Mouse (Mus musculus): ENCODE data around the gene Arhgdia. TPM values are rescaled to one million over a fixed set of nuclear protein-coding genes. Genes with fewer than 3 reads are reported as not detected.

Arhgdia gene
- polyA plus RNA-seq, 1 experiment from 2014 or later = 548 TPM

DNA sequence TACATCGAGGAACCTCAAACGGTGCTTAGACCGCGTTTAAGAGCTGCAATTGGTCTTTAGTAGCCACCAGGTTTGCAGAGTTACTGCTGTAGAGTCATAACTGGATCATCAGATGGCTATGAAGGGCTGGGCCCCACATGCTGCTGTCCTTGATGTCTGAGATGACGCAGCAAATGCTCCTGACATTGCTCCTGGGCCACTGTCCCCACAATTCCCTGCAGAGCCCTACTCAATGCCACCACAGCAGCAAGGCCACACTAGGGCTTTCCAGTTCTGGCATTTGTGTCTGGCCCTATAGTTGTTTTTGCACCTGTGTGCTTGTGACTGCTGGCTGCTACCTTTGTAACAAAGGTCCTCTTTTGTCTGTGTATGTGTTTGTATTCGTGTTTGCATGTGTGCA lies 41.4 kb upstream of the Arhgdia start:
- ATAC-seq (ENCODE audit: low FRiP score) = no peak
- no peak overlapping the region for H3K27ac ChIP-seq

DNA sequence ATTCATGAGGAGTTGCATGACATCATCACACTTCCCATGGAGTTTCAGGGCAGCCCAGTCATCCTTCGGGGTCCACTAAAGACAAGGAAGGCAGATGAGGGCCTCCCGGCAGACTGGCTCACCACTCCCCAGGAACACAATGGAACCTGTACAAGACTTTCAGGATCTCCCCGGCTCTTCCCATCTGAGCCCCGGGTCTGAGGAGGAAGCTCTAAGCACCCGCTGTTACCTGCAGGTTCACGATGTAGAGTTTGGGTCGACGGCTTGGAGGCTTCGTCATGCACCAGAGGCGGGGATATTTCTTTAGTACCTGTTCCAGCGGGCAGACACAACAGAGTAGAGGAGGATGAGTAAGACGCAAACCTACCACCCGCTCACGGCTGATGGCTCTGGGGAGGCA lies 38.8 kb upstream of the Arhgdia start:
- Histone ChIP-seq H3K4me1 (peaks cover 36% of the 10 kb centered on the region), H3K36me3 (peaks cover 54% of the 10 kb centered on the region), H3K4me3 (no peak overlapping the region), H3K9me3 (replicated peaks) (no peaks in the 10 kb centered on the region), H3K27me3 (no peaks in the 10 kb centered on the region), H3K4me2 (replicated peaks) (no peak overlapping the region), H3K9ac (no peak overlapping the region), H3K27ac (no peak overlapping the region)
- ATAC-seq (ENCODE audit: low FRiP score) = no peak
- 94% methylated on average over 14 of the region's 14 CpGs for WGBS

More for the DNA sequence above, 41.4 kb upstream of the Arhgdia start:
- peaks cover 64% of the 10 kb centered on the region for H3K36me3 ChIP-seq
- peaks cover 23% of the 10 kb centered on the region for H3K4me1 ChIP-seq
- H3K4me2 ChIP-seq (replicated peaks) = no peak overlapping the region
- no peak overlapping the region for H3K9ac ChIP-seq
- H3K27me3 ChIP-seq = no peaks in the 10 kb centered on the region
- 95% methylated on average over 6 of the region's 6 CpGs for WGBS
- no peaks in the 10 kb centered on the region for H3K9me3 ChIP-seq (replicated peaks)
- H3K4me3 ChIP-seq = no peak overlapping the region

DNA sequence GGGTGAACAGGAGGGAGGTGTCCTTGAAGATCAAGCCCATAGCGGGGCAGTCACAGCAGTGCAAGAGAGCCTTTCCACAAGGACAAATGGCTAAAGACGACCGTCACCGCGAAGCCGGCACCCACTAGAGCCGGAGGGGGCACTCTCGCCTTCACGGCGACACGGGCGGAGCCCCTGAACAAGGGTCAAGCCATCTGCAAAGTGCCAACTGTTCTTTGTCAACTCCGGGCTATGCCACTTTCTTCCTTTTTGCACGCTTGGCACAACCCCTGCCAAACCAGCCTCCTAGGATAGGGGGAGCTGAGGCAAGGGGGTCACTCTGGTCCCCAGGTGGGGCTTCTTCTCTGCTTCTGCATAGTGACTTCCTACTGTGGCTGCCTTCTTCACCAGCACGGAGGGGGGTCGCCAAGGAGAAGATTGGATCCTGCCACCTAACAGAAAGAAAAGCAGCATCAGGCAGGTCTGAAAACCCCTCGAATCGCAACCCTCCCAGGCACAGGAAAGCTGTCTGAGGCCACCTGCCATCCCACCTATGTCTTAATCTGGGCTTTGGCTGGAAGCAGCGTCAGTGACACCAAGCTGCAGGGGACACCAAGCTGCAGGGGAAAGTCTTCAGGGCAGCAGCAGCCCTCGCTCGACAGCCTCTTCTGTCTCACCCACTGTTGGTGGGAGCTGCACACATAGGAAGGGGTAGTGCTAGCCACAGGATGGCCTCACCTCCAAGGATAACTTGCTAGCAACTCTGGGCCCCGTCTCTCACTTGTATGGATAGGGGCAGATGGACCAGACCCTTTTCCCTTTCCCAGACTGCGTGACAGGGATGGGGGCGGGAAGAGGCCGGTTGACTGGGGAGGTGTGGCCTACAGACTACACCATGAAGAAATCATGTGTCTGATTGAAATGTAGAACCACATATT lies 37.5 kb upstream of the Arhgdia start:
- Histone ChIP-seq H3K27ac (peak overlapping the region; percentile 79), H3K4me3 (peak overlapping the region; percentile 71; the same call in 1 of the 2 replicates), H3K27me3 (no peaks in the 10 kb centered on the region), H3K4me1 (peaks cover 30% of the 10 kb centered on the region), H3K9me3 (replicated peaks) (no peaks in the 10 kb centered on the region), H3K9ac (no peak overlapping the region), H3K4me2 (replicated peaks) (no peak overlapping the region), H3K36me3 (peaks cover 57% of the 10 kb centered on the region)
- ATAC-seq (ENCODE audit: low FRiP score) = no peak
- 94% methylated on average over 25 of the region's 25 CpGs for WGBS

DNA sequence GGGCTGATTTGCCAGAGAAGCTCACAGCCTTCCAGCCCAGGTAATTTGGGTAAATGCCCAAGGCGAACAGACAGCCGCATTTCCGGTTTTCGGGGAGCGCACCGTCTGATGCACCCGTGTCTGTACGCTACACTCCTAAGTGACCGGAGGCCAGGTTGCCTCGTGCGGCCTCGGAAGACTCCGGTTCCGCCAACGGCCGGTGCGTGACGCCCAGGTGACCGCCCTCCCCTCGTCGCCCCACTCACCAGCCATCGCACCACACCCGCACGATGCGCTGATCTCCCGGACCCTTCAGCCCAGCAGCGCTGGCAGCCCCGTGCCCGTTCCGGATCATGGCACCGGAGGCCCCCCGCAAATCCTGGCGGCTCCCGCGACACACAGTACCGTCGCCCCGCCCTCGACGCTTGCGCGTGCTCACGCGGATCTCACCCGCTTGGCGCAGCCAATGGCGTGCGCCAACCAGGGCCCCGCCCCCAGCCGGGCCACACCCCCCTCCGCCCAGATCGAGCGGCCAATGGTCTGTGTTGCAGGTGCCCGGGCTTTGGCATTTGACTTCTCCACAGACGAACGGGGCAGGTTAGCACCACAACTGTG lies 36.2 kb upstream of the Arhgdia start, which contains the start of gene Pcyt2:
Gene Pcyt2 (minus strand): TSS at position 418 of the 594 bp plus-strand sequence.
- H3K9me3 ChIP-seq (replicated peaks) = no peaks in the 10 kb centered on the region
- peaks cover 24% of the 10 kb centered on the region for H3K4me1 ChIP-seq
- no peaks in the 10 kb centered on the region for H3K27me3 ChIP-seq
- peak within 1 kb of the TSS; percentile 56 for H3K4me2 ChIP-seq (replicated peaks)
- peak within 1 kb of the TSS; percentile 80 for H3K9ac ChIP-seq
- peak; percentile 96 for ATAC-seq (ENCODE audit: low FRiP score)
- H3K36me3 ChIP-seq = peaks cover 62% of the 10 kb centered on the region
- H3K27ac ChIP-seq = peak within 1 kb of the TSS; percentile 79
- WGBS = 1% methylated on average over 56 of the region's 56 CpGs
- peak within 1 kb of the TSS; percentile 71 for H3K4me3 ChIP-seq

DNA sequence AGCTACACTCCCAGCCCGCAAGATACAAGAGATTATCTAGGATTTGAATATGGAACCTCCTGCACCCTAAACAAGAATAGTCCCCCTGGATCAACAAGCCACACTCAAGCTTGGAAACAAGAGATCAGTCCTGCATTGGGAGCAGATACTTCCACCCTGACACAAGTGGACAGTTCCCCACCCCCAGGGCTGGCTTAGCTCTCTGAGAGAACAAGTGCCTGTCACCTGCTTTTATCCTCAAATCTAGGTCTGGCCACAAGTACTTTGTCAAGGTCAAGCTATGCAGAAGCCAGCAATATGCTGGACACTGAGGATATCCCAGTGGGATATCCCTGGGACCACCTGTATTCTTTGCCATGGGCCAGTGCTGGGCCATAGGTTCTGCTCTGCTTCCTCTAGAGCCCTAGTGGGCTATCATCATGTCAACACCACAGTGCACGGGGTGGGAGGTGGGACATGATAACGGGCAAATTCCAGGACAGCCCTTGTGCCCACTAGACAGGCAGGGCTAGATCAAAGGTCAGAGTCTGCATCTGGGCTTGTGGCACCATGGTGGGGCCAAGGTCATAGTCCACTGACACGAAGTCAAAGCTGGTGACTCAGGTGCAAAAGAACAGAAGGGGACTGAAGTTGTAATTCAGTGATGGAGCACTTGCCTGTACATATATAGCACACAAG lies 35.3 kb upstream of the Arhgdia start:
- Histone ChIP-seq H3K36me3 (peaks cover 62% of the 10 kb centered on the region), H3K27me3 (no peaks in the 10 kb centered on the region), H3K4me1 (peaks cover 24% of the 10 kb centered on the region), H3K9ac (peak overlapping the region; percentile 80), H3K4me3 (peak overlapping the region; percentile 71), H3K4me2 (replicated peaks) (peak overlapping the region; percentile 56), H3K27ac (peak overlapping the region; percentile 79; the same call in 1 of the 2 replicates), H3K9me3 (replicated peaks) (no peaks in the 10 kb centered on the region)
- no peak for ATAC-seq (ENCODE audit: low FRiP score)
- WGBS = 56% methylated on average over 4 of the region's 4 CpGs

DNA sequence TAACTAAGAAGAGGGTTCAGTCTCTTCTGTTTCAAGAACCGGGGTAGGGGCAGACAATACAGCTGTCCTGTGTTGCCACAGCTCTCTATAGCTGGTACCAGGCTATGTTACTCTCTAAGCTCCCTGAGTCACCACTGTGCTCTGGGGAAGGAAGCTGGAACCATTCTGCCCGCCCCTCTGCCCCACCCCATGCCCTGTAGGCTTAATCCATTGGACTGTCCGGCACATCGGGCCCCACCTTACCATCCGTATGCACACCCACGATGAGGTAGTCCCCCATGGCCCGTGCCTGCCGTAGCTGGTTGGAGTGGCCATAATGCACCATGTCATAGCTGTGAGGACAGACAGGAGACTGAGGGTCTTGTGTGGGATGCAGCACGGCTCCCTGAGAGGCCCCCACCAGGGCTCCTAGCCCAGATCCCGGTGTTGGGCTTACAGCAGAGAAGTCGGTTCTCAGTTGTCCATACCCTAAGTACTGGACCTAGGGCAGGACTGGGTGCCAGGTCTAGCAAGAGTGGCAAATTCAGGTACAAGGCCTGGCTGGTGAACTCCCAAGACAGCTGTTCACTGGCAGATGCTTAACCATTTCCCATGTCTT lies 34.3 kb upstream of the Arhgdia start:
- no peak for ATAC-seq (ENCODE audit: low FRiP score)

DNA sequence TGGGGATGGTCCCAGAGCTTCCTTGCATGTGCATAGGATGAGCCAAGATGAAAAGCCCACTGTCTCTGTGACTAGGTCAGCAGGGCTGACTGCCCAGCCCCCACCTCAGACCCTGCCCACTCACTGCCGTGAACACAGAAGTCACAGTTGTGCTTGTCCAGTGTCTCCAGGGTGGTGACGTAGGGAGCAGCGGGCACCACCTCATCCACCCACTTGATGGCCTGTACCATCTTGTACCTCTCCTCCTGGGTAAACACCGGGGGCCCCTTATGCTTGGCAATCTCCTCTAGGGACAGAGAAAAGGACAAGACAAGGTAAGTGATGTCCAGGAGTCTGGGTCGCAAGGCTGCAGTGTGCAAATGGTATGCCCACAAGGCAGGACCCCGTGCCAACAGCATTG lies 33.7 kb upstream of the Arhgdia start:
- Histone ChIP-seq H3K9me3 (replicated peaks) (no peaks in the 10 kb centered on the region), H3K4me2 (replicated peaks) (no peak overlapping the region), H3K27me3 (no peaks in the 10 kb centered on the region), H3K36me3 (peaks cover 63% of the 10 kb centered on the region), H3K4me1 (peaks cover 24% of the 10 kb centered on the region), H3K9ac (peak overlapping the region; percentile 32; the same call in 1 of the 2 replicates), H3K4me3 (no peak overlapping the region), H3K27ac (no peak overlapping the region)
- WGBS = 96% methylated on average over 6 of the region's 6 CpGs
- no peak for ATAC-seq (ENCODE audit: low FRiP score)

More for the DNA sequence above, 34.3 kb upstream of the Arhgdia start:
- H3K27ac ChIP-seq = no peak overlapping the region
- H3K9me3 ChIP-seq (replicated peaks) = no peaks in the 10 kb centered on the region
- peaks cover 64% of the 10 kb centered on the region for H3K36me3 ChIP-seq
- H3K4me3 ChIP-seq = no peak overlapping the region
- WGBS = 92% methylated on average over 11 of the region's 11 CpGs
- no peaks in the 10 kb centered on the region for H3K27me3 ChIP-seq
- no peak overlapping the region for H3K4me2 ChIP-seq (replicated peaks)
- peak overlapping the region; percentile 32; the same call in 1 of the 2 replicates for H3K9ac ChIP-seq
- peaks cover 24% of the 10 kb centered on the region for H3K4me1 ChIP-seq

DNA sequence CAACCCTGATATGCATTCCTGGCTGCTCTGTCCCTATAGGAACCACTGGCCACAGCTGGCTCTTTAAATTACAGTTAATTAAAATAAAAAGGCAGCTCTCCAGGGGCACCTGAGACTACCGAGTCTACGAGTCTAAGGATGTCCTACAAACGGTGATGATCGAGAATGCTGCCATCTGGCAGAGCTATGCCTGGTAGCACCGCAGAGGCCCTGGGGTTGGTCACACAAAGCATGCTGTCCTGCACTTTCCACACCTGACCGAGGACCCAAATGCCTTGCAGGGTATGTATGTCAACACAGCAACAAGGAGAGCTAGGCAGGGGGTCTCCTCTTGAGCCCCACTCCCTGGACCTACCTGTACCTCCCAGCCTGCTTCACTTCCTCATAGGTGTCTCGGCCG lies 32.6 kb upstream of the Arhgdia start:
- Histone ChIP-seq H3K27ac (no peak overlapping the region), H3K9me3 (replicated peaks) (no peaks in the 10 kb centered on the region), H3K4me2 (replicated peaks) (no peak overlapping the region), H3K4me1 (peaks cover 24% of the 10 kb centered on the region), H3K9ac (no peak overlapping the region; the same call in 1 of the 2 replicates), H3K4me3 (no peak overlapping the region), H3K27me3 (peaks cover 10% of the 10 kb centered on the region), H3K36me3 (peaks cover 62% of the 10 kb centered on the region)
- ATAC-seq (ENCODE audit: low FRiP score) = no peak
- 82% methylated on average over 8 of the region's 8 CpGs for WGBS

DNA sequence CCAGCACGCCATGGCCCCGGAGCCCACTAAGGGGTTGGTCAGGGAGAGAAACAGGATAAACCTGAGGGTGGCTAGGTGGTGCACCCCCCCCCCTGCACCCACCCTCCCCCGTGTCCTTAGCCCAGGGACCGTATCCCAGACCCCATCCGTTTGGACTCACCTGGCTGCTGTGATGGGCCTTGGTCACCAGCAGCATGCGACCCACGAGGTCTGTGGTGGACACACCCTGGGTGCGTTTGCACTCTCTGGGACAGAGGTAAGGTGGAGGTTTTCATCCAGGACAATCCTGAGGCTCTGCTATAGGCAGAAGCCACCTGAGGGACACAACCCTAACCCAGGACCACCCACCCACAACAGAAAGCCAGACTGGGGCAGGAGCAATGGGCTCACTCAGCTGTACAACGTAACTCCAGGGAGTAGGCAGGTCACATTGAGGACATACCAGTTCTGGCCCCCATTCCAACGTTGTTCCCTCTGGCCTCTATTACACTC lies 32.1 kb upstream of the Arhgdia start:
- Histone ChIP-seq H3K9me3 (replicated peaks) (no peaks in the 10 kb centered on the region), H3K36me3 (peaks cover 57% of the 10 kb centered on the region), H3K4me2 (replicated peaks) (no peak overlapping the region), H3K27me3 (peaks cover 14% of the 10 kb centered on the region), H3K9ac (no peak overlapping the region; the same call in 1 of the 2 replicates), H3K4me3 (no peak overlapping the region), H3K27ac (no peak overlapping the region), H3K4me1 (peaks cover 27% of the 10 kb centered on the region)
- no peak for ATAC-seq (ENCODE audit: low FRiP score)
- 92% methylated on average over 10 of the region's 10 CpGs for WGBS

DNA sequence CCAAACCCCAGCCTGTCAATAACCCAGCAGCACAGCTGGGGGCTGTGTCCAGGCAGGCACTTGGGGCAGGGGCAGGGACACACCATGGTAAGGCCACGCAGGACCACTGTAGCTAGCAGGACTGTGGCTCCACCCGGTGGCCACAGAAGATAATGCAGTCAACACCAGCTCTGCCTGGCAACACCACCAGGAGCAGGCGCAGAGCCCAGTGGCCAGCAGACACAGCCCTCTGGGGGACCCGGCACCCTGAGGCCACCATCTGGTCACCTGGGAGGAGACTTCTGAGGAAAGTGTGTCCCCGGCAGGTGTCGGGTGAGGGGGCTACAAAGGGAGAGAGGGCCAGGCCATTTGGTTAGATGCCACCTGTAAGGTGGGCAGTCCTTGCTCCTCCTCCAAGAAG lies 31.3 kb upstream of the Arhgdia start:
- H3K36me3 ChIP-seq = peaks cover 50% of the 10 kb centered on the region
- ATAC-seq (ENCODE audit: low FRiP score) = no peak

DNA sequence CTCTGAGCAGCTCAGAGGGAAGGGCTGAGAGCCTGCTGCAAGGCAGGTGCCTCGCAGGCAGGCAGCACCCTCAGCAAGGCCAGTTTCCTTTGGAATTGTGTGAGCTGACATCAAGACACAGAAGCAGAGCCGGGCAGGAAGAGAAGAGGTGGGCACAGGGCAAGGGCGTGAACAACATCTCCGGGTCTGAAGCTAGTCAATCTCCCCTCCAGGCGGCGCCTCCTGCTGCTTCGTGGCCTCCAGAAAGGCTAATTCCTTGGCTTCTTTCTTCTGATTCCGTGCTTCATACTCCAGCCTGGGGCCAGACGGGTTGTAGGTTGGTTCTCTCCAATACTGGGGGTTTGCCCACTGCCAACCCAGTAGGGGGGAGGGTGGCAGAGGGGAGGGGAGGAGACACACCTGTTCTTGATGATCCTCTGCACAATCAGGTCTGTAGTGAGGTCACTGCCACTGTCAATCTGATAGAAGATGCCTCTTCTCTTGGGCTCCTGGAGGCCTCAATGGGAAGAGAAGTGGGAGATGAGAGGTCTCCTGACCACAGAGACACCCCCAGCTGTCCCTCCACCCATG lies 29.1 kb upstream of the Arhgdia start:
- Histone ChIP-seq H3K27ac (no peak overlapping the region), H3K4me2 (replicated peaks) (no peak overlapping the region)
- no peak for ATAC-seq (ENCODE audit: low FRiP score)

More for the DNA sequence above, 31.3 kb upstream of the Arhgdia start:
- no peak overlapping the region for H3K4me2 ChIP-seq (replicated peaks)
- no peak overlapping the region for H3K9ac ChIP-seq
- peaks cover 27% of the 10 kb centered on the region for H3K4me1 ChIP-seq
- no peak overlapping the region for H3K27ac ChIP-seq
- H3K4me3 ChIP-seq = no peak overlapping the region
- 43% methylated on average over 6 of the region's 6 CpGs for WGBS
- H3K27me3 ChIP-seq = peaks cover 17% of the 10 kb centered on the region
- H3K9me3 ChIP-seq (replicated peaks) = no peaks in the 10 kb centered on the region

More for the DNA sequence above, 29.1 kb upstream of the Arhgdia start:
- peaks cover 13% of the 10 kb centered on the region for H3K4me1 ChIP-seq
- no peaks in the 10 kb centered on the region for H3K9me3 ChIP-seq (replicated peaks)
- H3K4me3 ChIP-seq = no peak overlapping the region
- 79% methylated on average over 9 of the region's 9 CpGs for WGBS
- H3K36me3 ChIP-seq = peaks cover 66% of the 10 kb centered on the region
- peaks cover 26% of the 10 kb centered on the region for H3K27me3 ChIP-seq
- no peak overlapping the region for H3K9ac ChIP-seq

Measured in hindbrain, embryonic 12.5 days (tissue).